Mouse (Mus musculus) ovary, postnatal 10 days (tissue): ENCODE data around the gene Arf3.
"Not testable (repeated sequence)": the region's sequence is repeated elsewhere in the genome, so short reads cannot be mapped to it uniquely, and the experiment has no call there.

Experiments used
- DNase-seq: peaks from one replicate; pipeline ENCODE4 v3.0.0; 2022; ENCODE audit warnings: low spot score

Gene Arf3

GRCm38 (mm10) chr15:98762670-98763529 is at the start of gene Arf3:
Gene Arf3, minus strand, starts transcription at chr15:98763214.
- peak; percentile 94 for DNase-seq

- not testable (repeated sequence) for DNase-seq
Observed at GRCm38 (mm10) chr15:98810212-98810611, 47.2 kb upstream of the Arf3 start.

DNA sequence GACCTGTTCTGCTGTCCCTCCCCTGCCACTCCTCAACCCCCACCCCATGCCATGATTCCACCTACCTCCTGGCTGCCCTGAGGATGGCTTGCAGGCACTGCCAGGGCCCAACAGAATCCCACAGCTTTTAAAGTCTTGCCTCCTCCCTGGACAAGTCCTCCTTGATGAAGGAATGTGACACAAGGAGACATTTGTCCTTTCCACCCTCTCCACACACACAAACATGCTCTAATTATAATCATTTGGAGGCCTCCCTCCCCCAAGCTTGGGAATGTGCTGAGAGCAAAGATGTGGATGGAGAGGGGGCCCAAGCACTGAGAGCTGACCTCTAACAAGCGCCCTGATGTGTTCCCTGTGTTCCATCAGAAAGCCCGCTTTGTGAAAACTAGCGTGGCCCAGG is 46.4 kb upstream of the Arf3 start, which contains the start of gene Ddn:
Ddn (minus strand) TSS at position 101 of the 400 bp plus-strand sequence.
- no peak for DNase-seq

- no peak for DNase-seq
Observed at GRCm38 (mm10) chr15:98808651-98809134, 45.7 kb upstream of the Arf3 start.

DNA sequence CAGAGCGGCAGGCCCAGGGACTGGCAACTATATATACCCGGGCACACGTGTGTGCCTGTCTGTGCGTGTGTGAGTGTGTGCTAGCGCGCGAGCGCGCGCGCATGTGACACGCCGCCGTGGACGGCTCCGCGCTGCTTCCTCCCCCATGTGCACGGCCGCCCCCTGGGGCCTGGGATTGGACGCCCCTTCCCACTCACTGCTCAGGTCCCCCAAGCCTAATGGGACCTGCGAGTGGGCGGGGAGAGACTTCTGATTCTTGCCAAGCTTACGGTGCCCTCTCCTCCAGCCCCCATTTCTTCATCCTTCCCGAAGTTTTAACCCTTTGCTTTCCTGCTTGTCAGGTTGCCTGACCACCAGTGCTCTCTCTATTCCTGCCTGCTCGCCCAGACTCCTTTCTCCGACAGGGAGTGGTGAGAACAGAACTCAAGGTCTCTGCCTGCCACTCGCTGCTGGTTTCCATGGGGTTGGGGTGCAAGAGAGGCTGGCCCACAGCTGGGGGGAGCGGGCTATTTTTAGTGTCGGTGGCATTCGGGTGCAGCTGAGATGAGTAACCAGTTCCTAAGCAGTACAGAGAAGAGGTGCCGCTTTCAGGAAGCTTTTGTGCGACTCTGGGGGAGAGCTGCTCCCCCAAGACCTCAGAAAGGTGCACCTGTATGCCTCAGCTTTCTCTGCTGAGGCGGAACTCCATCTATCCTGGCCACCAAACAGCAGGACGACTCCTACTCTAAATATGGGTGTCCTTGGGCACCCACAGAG is 45.1 kb upstream of the Arf3 start:
- DNase-seq = no peak

GRCm38 (mm10) chr15:98806809-98807770 is 44.1 kb upstream of the Arf3 start:
- no peak for DNase-seq

GRCm38 (mm10) chr15:98806071-98806808 is 43.2 kb upstream of the Arf3 start:
- no peak for DNase-seq

DNA sequence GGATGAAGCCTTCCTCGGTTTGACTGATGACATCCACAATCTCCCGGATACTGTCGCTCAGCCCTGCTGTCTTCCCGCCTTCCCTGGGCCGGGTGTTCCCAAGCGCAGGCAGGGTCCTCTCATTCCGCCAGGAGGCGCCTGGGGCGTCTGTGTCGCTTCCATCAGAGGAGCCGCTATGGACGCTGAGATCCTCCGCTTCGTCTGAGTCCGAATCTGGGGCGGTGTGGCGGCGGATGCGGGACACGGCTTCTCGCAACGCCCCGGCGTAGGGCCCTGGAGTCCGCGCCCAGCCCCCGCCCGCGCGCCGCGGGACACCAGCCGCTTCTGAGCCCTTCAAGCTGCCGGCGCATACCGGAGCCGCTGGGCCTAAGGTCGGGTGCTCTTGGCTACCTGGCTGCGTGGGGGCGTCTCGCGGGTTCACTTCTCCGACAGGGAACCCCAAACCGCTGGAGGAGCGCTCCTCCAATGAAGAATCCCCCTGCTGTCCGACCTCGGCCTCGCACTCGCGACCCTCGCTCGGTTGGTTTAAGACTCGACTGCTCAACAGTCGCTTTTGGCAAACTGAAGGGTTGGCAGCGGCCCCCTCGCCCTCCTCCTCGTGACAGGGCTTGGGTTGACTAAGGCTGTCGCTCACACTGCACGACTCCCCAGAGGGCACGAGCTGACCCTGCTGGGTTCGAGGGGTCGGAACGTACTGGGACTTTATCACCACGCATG is 42.5 kb upstream of the Arf3 start:
- peak; percentile 54 for DNase-seq

GRCm38 (mm10) chr15:98804054-98804453 is 41.0 kb upstream of the Arf3 start:
- peak; percentile 65 for DNase-seq

GRCm38 (mm10) chr15:98802926-98803325 is 39.9 kb upstream of the Arf3 start:
- no peak for DNase-seq

GRCm38 (mm10) chr15:98799396-98799795 is 36.4 kb upstream of the Arf3 start:
- DNase-seq = peak; percentile 72

- no peak for DNase-seq
Observed at GRCm38 (mm10) chr15:98798903-98799302, 35.9 kb upstream of the Arf3 start.

- no peak for DNase-seq
Observed at GRCm38 (mm10) chr15:98797835-98798492, 35.0 kb upstream of the Arf3 start.

GRCm38 (mm10) chr15:98796803-98797595 is 34.0 kb upstream of the Arf3 start:
- no peak for DNase-seq

- DNase-seq = no peak
Observed at GRCm38 (mm10) chr15:98793141-98793698, 30.2 kb upstream of the Arf3 start.

GRCm38 (mm10) chr15:98792233-98793020 is 29.4 kb upstream of the Arf3 start:
- DNase-seq = no peak

DNA sequence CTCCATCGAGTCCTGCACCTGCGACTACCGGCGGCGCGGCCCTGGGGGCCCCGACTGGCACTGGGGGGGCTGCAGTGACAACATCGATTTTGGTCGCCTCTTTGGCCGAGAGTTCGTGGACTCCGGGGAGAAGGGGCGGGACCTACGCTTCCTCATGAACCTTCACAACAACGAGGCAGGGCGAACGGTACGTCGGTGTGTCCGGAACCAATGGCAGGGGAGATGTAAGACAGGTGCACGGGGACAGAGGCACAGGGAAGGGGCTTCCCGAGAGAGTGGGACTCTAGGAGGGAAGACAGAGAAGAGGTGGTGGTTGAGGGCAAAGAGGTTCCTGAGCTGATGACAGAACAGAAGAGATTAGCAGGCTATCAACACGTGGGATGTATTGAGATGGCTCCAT is 28.8 kb upstream of the Arf3 start:
- DNase-seq = no peak

DNA sequence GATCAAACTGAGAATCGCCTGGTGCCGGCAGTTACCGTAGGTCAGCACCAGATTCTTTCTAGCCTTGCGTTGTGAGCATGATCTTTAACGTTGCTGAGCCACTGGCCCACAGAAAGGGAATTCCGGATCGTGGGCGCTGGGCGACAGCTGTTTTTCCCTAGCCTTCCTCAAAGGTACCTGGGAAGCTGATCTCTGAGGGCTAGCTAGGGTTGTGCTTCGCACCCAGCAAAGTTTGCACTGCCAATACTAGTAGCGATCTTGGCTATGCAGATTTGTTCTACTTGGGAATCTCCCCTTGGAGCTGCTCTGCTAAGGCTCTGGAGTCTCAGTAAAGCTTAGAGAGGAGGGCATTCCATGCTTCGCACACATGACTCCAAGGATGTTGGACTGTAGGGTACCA is 28.2 kb upstream of the Arf3 start:
- DNase-seq = no peak
